Mouse (Mus musculus) erythroblast, embryonic 14.5 days (primary cell): Measurements from ENCODE around the gene Rab12. TPM values are rescaled to one million over a fixed set of nuclear protein-coding genes. Genes with fewer than 3 reads are reported as not detected.

Experiments
- H3K27me3 ChIP-seq: 2 replicates; pipeline ENCODE4 v1.6.1; 2012; ENCODE audit warnings: inconsistent platforms; ENCODE audit not compliant: control insufficient read depth
- H3K36me3 ChIP-seq: 2 replicates; pipeline ENCODE4 v1.6.1; 2012; ENCODE audit warnings: mild to moderate bottlenecking, inconsistent platforms; ENCODE audit not compliant: control insufficient read depth
- H3K4me1 ChIP-seq: 2 replicates; pipeline ENCODE4 v1.6.1; 2012; ENCODE audit warnings: inconsistent platforms; ENCODE audit not compliant: control insufficient read depth
- H3K4me3 ChIP-seq: replicated peaks from 2 replicates; pipeline ENCODE3; 2012; ENCODE audit warnings: moderate library complexity, mild to moderate bottlenecking, inconsistent platforms
- H3K9me3 ChIP-seq: 2 replicates; pipeline ENCODE4 v1.6.1; 2012; ENCODE audit warnings: low read length, inconsistent platforms, mixed read lengths; ENCODE audit not compliant: control insufficient read depth
- GATA1 ChIP-seq: IDR thresholded peaks from 2 replicates; pipeline ENCODE4 v1.6.1; 2012; ENCODE audit warnings: low read length, inconsistent platforms, mixed read lengths
- TAL1 ChIP-seq: IDR thresholded peaks from 3 replicates; pipeline ENCODE4 v1.6.1; 2012; ENCODE audit warnings: low read length, inconsistent platforms, mixed read lengths
- polyA plus RNA-seq: library from polyadenylated mRNA; stranded (reverse); fragments of >175 nt; gene quantifications from 2 replicates; pipeline ENCODE4 v1.2.3, GENCODE M21; 2012

Gene Rab12
- polyA plus RNA-seq, 1 experiment, result 0.53 TPM

DNA sequence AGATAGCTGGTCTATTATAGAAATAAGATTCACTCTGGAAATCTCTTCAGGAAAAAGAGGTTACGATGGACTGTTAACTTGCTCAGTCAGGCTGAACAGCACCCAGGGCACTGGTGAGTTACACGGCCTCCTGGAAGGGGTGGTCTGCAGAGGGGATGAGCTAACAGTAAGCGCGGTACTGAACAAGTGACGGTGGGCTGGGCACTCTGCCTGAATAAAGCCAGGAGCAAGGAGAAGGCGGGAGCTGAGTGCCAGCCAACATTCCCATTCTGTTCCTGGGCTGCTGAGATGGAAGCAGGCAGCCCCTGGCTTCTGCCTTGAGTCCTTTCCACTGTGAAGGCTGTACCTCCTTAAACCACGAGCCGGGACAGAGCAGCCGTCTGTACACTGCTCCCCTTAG lies 16.1 kb downstream of the Rab12 start:
- Histone ChIP-seq H3K36me3 (peaks cover 59% of the 10 kb centered on the region), H3K27me3 (no peaks in the 10 kb centered on the region), H3K4me3 (no peak overlapping the region), H3K9me3 (no peaks in the 10 kb centered on the region), H3K4me1 (no peaks in the 10 kb centered on the region; the same call in 1 of the 2 replicates)
- TF ChIP-seq GATA1 (no peak), TAL1 (no peak)

DNA sequence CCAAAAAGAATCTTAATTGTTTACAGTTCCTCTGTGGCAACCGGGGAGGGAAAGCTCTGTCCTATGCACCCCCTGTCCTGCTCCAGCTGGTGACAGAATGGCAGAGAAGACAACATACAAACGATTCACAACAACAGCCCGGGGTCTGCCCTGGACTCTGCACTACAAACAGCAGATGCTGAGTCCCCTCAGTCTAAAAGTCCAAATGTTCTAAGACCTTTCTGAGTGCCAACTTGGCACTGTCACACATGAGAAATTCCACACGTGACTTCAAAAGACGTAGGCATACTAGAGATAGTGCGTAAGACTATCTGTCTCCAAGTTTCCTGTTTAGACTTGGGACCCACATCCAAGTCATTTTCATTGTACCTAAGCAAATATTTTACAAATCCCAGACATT lies 16.7 kb downstream of the Rab12 start:
- no peak overlapping the region for H3K4me3 ChIP-seq
- peaks cover 64% of the 10 kb centered on the region for H3K36me3 ChIP-seq
- H3K9me3 ChIP-seq, result no peaks in the 10 kb centered on the region
- TF ChIP-seq GATA1, result no peak
- no peak for TF ChIP-seq TAL1
- no peaks in the 10 kb centered on the region for H3K27me3 ChIP-seq
- no peaks in the 10 kb centered on the region; the same call in 1 of the 2 replicates for H3K4me1 ChIP-seq

DNA sequence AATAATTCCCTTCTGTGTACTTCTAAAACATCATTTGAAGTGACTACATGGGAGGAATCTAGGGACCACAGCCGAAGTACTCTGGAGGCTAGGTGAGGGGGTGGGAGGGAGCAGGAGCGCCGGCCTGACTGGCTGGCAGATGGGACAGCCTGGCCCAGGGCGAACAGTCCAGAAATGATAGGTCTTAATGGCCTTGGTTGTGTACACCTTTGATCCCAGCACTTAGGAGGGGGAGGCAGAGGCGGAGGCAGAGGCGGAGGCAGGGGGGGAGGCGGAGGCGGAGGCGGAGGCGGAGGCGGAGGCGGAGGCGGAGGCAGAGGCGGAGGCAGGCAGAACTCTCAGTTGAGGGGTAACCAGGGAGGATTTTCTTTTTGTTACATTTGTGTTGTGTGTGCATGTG lies 20.9 kb downstream of the Rab12 start:
- H3K4me3 ChIP-seq, result no peak overlapping the region
- H3K9me3 ChIP-seq, result no peaks in the 10 kb centered on the region
- H3K36me3 ChIP-seq, result peaks cover 73% of the 10 kb centered on the region
- no peaks in the 10 kb centered on the region for H3K4me1 ChIP-seq
- H3K27me3 ChIP-seq, result no peaks in the 10 kb centered on the region
- TF ChIP-seq GATA1 (no peak), TAL1 (no peak)

DNA sequence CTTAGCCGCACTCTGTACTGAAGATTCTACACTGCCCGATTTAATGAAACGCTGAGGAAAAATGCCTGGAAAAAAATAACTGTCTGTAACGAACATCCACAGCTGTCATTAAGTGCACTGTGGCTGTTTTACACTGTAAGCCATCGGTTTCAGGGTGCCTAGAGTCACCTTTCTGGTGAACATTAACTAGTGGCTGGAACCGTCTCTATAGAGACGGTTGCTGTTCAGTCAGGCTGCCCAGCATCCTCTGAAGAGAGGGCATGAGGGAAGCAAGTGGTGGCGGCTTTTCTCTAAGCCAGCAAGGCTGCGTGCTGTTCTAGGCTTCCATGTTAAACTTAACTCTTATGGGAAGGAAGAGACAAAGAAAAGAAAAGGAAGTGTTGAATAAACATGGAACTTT lies 22.9 kb downstream of the Rab12 start:
- Histone ChIP-seq H3K9me3 (no peaks in the 10 kb centered on the region), H3K4me1 (peaks cover 3% of the 10 kb centered on the region), H3K27me3 (no peaks in the 10 kb centered on the region), H3K36me3 (peaks cover 70% of the 10 kb centered on the region), H3K4me3 (no peak overlapping the region)
- TF ChIP-seq GATA1 (no peak), TAL1 (no peak)

DNA sequence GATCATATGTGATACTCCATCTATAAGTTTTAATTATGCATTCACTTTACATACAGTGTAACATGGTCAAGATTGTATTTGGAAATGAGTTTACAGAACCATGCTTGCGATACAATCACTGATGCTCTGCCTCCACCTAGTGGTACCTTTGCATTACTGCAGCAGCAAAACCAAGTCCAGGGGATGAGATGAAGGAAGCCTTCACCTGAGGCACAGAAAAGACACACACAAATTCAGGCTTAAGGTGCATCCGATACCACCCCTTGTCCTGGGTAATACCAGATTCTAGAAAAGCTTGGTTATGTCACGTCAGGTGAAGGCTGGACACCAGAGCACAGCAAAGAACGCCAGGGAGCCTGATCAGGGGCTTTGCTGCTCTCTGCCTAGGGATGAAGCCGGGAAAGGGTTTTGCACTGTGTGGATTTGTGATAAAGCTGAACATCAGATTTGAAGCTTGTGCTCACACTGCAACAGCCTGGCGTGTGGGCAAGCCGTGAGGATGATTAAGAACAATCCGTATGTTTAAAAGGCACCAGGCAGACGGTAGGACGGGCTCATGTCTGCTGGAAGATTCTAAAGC lies 29.4 kb downstream of the Rab12 start:
- Histone ChIP-seq H3K27me3 (peaks cover 4% of the 10 kb centered on the region; the same call in 1 of the 2 replicates), H3K9me3 (no peaks in the 10 kb centered on the region), H3K4me3 (no peak overlapping the region), H3K4me1 (peaks cover 3% of the 10 kb centered on the region), H3K36me3 (peaks cover 14% of the 10 kb centered on the region)
- TF ChIP-seq TAL1 (no peak), GATA1 (no peak)

DNA sequence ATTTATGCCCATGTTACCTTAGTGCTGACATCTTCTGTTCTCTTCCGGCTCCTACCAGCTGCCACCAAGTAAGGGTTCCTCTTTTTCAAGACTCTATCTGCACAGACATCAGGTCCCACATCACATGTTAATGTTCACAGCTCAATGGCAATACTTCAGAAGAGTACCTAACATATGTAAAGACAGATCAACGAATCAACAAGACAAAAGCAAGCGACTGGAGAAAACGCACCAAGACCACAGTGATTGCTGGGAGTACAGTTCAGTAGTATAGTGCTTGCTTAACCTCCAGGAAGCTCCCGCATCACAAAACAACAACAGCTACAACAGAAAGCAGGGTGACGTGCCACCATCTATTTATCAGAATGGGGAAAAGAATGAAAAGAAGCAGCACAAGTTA lies 33.0 kb downstream of the Rab12 start:
- no peak overlapping the region for H3K4me3 ChIP-seq
- TF ChIP-seq TAL1 (no peak), GATA1 (no peak)
- H3K4me1 ChIP-seq, result no peaks in the 10 kb centered on the region; the same call in 1 of the 2 replicates
- H3K36me3 ChIP-seq, result no peaks in the 10 kb centered on the region
- peaks cover 6% of the 10 kb centered on the region; the same call in 1 of the 2 replicates for H3K27me3 ChIP-seq
- no peaks in the 10 kb centered on the region for H3K9me3 ChIP-seq

DNA sequence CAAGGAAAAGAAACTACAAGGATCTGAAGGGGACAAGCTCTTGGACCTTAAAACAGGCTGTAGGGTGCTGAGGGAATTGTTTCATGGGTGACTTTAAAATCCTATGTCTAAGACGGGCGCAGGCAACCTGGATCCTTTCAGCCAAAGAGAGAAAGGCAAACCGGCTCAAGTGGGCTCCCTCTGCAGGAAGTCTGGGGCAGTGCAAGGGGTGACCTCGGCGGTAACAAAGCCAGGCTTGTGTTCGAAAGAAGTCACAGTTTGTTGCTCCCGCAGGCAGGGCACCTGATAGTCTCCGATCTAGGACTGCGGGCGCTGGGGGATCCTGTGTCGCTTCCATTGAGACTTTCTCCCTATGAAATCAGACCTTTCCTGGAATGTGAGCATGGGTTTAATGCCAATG lies 33.8 kb downstream of the Rab12 start:
- TF ChIP-seq TAL1 (no peak), GATA1 (no peak)
- peaks cover 6% of the 10 kb centered on the region for H3K27me3 ChIP-seq
- no peak overlapping the region for H3K4me3 ChIP-seq
- H3K9me3 ChIP-seq, result no peaks in the 10 kb centered on the region
- H3K4me1 ChIP-seq, result peaks cover 4% of the 10 kb centered on the region
- H3K36me3 ChIP-seq, result no peaks in the 10 kb centered on the region

DNA sequence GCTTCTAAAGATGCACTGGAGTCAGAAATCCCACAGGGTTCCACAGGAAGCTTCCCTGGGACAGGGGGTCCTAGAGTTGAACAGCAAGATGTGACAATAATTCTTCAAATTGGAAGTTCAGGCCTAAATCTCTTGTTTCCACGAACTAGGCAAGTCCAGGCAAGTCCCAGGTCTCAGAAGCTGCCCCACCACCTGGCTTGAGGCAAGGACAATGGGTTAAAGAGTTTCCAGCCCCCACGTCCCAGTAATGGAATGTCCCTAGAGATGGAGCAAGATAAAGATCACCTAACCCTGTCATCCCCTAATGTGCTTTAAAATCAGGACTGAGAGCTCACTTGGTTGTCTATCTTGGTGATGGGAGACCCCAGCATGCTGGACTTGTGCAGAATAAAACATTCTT lies 34.6 kb downstream of the Rab12 start:
- H3K4me1 ChIP-seq, result peaks cover 11% of the 10 kb centered on the region
- H3K27me3 ChIP-seq, result peaks cover 13% of the 10 kb centered on the region
- H3K9me3 ChIP-seq, result no peaks in the 10 kb centered on the region
- H3K36me3 ChIP-seq, result no peaks in the 10 kb centered on the region
- no peak overlapping the region for H3K4me3 ChIP-seq
- TF ChIP-seq TAL1 (no peak), GATA1 (no peak)

DNA sequence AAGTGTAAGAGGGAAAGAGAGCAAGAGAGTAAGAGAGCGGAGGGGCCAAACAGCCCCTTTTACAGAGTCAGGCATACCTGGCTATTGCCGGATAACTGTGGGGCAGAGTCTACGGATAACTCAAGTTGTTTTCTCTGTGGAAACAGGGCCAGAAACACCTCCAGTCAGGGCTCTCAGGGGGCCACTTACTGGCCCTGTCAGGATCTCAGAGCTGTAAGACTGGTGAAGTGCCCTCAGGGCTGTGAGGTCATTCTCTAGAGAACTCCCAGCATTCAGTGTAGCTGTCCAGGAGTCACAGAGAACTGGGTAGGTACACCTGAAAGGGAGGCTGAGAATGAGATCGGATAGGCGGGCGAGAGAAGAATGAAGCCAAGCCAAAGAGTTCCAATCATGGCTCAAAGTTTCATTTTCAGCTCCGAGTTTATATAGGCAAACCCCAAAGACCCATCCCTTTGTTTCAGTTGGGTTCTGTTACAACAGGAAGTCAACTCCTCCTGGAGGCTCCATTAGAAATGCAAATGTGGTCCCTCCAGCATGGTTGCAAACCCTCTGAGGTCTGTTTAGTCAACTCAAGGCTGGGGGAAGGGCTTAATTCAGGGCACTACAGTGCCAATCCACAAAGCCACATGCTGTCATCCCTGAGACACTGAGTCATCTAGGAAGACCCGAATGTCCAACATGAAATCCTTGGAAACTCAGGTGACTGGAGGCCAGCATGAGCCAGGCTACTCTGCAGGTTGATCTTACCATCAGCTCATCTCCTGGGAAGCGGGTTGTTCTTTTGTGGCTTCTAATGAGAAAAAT lies 35.7 kb downstream of the Rab12 start:
- TF ChIP-seq TAL1 (no peak), GATA1 (no peak)

DNA sequence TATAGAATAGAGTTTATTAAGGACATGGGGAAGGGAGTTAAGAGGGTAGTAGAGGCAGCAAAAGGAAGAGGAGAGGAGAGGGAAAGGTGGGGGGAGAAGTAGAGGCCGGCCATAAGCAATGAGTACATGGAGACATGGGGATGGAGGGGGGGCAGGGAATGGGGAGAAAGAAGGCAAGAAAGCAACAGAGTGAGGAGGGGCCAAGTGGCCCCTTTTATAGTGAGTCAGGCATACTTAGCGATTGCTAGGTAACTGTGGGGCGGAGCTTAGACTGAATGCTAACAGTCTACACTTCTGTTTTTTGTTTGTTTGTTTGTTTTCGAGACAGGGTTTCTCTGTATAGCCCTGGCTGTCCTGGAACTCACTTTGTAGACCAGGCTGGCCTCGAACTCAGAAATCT lies 38.2 kb downstream of the Rab12 start:
- Histone ChIP-seq H3K36me3 (no peaks in the 10 kb centered on the region), H3K4me1 (peaks cover 23% of the 10 kb centered on the region), H3K4me3 (no peak overlapping the region), H3K9me3 (no peaks in the 10 kb centered on the region), H3K27me3 (peaks cover 26% of the 10 kb centered on the region)
- TF ChIP-seq TAL1 (no peak), GATA1 (no peak)

More for the DNA sequence above, 35.7 kb downstream of the Rab12 start:
- Histone ChIP-seq H3K27me3 (peaks cover 22% of the 10 kb centered on the region), H3K9me3 (no peaks in the 10 kb centered on the region), H3K4me1 (peaks cover 23% of the 10 kb centered on the region), H3K36me3 (no peaks in the 10 kb centered on the region), H3K4me3 (no peak overlapping the region)
